Mouse (Mus musculus) lung, adult 2 months (tissue): ENCODE measurements around the gene Hoxa10.

Experiments
- CTCF ChIP-seq: fragments of 200-500 bp; IDR thresholded peaks from 2 replicates; pipeline ENCODE4 v1.5.1; 2011; ENCODE audit warnings: mild to moderate bottlenecking, low read length, control low read depth; ENCODE audit not compliant: insufficient read depth
- POLR2A ChIP-seq: fragments of 200-500 bp; IDR thresholded peaks from 2 replicates; pipeline ENCODE4 v1.6.1; 2011; ENCODE audit warnings: low read depth, mild to moderate bottlenecking, control low read depth, low read length, borderline replicate concordance; ENCODE audit errors: extremely low read depth

DNA sequence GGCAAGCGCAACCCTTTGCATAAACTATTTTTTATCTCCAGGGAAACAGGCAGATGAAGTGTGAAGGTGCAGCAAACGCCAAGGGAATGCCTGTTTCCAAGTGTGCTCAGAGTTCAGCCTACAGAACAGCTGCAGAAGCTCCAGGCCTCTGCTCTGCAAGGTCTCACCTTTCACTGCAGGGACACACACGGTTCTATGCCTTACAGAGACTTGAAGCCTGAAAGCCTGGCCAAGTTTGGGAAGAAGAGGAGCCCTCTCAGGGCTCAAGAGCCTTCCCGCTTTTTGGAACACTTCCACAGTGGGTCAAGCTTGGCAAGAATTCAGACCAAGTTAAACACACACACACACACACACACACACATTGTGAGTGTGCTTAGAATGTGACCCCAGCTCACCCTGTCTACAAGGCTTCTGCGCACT, 51.5 kb downstream of the Hoxa10 start:
- TF ChIP-seq CTCF, result no peak
- no peak for TF ChIP-seq POLR2A
